Mouse (Mus musculus): ENCODE data around the gene Stk39.
"Not testable (repeated sequence)": the region's sequence is repeated elsewhere in the genome, so short reads cannot be mapped to it uniquely, and the experiment has no call there.

Stk39 gene

DNA sequence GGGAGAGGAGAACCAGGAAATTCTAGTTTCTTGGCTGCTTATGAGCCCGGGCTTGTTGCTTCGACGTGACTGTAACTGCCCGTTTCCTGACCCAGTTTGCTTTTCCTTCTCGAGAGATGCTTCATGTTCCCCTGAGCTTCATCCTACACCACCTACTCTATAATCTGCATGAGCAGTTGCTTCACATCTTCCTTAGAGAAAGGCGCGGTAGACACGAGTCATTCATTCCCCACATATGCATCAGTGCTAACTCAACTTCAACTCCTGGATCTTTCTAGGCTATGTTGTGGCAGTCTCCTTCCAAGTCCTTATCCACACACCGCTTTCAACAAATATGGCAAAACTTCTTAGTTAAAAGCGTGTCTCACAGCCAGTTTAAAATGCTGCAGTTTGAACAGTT is 184.0 kb downstream of the Stk39 start:
- DNase-seq (ENCODE audit: low spot score) = no peak

DNA sequence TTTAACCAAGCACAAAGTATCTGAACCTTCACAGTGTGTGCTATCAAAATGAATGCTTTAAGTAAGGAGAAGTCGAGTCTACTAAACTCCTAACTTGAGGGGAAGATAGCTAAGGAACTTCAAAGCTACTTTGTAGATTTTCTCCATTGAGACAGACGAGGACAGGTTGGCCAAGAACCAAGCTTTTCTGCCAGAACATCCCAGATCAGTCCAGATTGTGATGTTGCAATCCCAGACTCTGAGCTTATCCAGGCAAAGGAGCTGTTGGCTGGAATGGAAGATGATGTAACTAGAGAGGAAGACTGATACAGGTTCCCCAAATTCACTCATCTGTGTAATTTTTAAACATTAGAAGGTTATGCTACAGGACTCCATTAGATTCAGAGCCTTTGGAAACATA is 187.7 kb downstream of the Stk39 start:
- no peak for DNase-seq (ENCODE audit: low spot score)

DNA sequence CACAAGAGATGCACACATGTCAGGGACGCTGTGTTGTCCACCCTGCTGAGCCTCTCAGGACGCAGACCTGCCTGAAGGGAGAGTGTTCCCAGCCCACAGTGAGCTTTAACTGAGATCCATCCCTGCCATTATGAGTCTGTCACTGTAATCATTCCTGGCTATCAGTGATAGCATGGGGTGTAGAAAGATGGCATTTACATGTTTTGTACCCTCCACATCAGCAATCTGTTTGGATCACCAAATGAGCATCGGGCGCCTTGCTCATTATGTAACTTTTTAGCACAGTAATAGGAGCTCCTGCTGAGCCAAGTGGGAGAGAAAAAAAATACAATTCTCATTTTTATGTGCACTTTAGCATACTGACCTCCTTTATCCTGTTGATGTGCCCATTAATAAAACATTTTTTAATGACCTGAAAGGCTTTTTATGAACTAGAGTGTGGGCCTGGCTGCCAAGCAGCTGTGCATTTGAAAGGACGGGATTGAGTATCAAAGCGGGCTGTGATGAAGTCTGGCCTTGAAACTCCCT is 189.0 kb downstream of the Stk39 start:
- no peak for DNase-seq (ENCODE audit: low spot score)

DNA sequence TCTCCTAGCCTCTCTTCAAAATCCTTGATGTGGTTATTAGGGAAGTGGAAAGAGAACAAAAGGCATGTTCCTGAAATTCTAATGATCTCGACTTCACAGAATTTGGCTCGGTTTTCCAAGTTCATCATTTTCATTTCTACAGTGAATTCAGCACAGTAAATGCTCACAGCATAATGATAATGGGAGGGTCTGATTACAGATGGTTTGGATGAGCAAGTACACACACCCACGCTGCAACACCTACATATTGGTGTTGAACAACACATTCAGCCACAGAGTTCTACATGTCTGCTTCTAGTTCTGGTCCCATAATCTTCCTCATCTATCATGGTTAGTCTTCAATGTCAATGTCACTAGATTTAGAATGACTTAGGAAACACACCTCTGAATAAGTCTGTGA is 190.5 kb downstream of the Stk39 start:
- no peak for DNase-seq (ENCODE audit: low spot score)

DNA sequence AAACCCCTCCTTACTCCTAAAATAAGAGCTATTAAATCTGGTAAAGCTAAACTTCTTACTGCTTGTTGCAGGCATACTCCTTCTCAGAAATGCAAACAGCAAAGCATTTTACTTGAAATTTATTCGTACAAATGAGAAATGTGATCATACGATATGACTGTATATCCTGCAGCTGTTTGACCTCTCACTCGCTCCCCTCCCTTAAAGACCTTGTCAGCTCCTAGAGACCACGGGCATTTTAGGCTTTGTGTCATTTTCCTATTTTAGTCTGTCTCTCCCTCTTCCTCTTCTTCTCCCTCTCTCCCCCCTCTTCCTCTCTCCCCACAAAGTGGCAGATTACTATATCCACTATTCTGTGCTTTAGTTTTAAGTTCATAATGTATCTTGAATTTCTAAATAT is 200.8 kb downstream of the Stk39 start:
- DNase-seq (ENCODE audit: low spot score) = no peak

DNA sequence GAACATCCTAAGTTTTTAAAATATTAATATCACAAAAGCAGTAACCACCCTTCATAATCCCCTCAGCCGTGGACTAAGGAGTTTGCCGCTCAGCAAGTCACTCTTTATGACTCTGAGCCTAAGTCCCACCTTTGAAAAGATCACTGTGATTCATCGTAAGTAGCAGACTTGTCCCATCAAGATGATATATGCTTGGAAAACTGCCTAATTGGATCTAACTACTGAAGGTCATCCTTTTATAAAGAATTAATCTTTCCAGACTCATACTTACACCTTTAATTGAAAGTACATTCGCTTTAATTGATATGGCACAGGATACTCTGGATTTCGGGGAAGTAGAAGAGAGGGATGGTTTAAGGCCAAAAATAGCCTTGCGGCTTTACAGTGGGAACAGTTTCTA is 201.2 kb downstream of the Stk39 start:
- no peak for DNase-seq (ENCODE audit: low spot score)

DNA sequence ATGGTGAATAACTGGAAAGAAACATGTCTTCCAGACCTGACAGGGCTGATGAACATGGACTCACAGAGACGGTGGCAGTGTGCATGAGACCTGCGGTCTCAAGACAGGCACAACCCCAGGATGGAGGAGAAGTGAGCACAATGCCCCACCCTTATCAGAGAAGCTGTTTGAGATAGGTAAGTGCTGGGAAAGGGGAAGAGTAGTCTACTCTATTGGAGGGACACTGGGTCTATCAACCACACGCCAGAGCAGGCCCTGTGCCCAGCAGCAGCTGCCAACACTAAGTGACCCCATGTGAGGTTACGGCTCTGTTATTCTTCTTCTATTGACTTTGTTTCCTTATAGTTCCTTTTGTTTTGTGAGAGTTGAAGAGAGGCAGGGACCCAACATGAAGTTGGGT is 202.4 kb downstream of the Stk39 start:
- DNase-seq (ENCODE audit: low spot score) = no peak

DNA sequence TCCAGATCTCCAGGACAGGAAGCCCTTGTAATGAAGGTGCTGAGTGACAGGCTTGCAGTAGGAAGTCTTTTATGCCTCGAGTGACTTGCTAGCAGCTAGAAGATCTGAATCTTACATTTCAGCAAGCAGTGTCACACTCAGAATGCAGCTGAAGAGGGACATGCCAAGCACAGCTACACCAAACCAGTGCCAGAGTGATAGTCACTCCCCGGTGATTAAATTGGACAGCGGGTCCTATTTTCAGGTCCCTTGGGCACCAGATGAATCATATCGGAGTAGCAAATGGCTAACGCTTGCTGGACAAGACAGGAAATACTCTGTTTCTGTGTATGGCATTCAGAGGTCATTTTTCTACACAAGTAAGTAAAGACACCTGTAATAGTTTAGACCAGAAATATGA is 207.2 kb downstream of the Stk39 start:
- DNase-seq (ENCODE audit: low spot score) = no peak

DNA sequence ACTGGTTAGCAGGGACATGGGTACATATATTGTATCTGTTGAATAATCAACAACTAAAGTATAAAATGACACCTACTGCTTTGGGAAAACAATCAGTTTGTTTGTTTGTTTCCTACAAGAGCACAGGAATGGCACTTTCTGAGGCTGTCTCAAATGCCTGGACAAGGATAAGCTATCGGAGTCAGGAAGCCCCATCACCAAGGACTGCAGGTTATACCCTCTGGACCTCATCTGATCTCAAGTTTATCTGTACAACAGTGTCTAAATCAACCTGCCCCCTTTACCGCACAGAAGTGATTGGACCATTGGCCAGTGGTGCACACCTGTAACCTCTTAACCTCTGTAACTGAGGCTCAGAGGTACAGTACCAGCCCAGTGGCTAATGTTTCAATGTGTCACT is 211.2 kb downstream of the Stk39 start:
- no peak for DNase-seq (ENCODE audit: low spot score)

DNA sequence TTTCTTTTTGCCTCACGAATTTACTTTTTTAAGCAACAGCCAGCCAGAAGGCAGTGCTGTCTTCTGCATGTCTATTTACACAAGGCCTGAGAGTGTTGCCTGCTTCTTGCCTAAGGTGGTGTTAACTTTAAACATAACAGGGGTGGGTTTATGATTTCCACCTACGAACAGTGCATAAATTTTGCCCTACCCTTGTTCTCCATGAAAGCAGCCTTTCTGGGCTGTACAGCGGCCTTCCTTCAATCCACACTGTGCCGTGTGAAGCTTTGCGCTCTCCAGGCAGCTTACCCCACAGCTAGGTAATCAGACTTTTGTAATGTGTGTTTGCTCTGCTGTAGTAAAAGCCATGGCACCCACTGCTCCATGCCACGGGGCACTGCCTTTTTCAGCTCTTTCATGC is 214.5 kb downstream of the Stk39 start:
- no peak for DNase-seq (ENCODE audit: low spot score)

DNA sequence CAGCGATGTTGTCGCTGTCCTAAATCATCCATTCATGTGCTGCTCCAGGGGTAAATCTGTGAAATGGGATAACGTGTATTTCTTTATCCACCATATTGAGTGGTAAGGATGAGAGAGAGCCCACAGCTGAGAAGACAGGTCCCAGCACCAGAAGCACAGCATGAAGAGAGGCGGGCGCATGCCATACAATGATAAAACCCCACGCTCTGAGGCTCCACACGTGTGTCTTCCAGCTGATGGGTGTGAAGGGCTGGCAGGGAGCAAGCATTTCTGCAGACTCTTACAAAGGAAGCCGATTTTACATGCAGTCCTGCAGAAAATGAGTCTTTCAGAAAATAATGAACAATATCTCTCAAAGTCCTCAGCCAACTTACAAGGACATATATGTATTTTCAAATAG is 215.6 kb downstream of the Stk39 start:
- no peak for DNase-seq (ENCODE audit: low spot score)

DNA sequence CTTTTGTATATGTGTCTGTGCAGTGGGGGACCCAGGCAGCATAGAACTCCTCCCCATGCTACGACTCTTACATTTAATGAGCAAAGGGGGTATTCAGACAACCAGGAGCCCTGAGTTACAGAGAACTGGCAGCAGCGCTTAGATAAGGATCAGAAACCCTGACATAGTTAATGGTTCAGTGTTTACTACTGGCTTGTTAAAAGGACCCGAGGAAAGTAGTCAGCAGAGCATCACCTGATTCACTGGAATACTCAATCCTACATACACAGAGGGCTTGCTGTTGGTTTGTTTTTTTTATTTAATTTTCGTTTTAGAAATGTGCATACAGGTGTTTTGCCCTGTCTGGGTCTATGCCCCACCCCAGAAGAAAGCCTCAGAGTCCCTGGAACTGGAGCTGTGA is 217.3 kb downstream of the Stk39 start:
- no peak for DNase-seq (ENCODE audit: low spot score)

DNA sequence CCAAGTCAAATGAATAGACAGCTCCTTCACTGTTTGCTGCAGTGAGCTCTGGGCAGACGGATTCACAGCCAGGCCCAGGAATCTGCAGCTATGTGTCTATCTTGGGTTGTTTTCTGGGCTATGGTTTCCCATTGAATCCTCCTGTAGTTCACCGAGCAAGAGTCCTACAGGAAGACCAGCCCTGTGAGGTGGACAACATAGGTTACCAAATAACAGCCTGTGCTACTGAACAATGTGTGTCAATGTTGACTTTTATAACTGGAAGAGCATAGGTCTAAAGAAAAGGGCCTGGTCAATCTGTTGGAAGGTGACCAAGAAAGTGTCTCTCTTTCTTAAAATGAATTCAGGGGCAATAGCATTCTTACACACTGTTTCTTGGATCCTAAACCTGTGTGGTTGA is 218.8 kb downstream of the Stk39 start:
- no peak for DNase-seq (ENCODE audit: low spot score)

DNA sequence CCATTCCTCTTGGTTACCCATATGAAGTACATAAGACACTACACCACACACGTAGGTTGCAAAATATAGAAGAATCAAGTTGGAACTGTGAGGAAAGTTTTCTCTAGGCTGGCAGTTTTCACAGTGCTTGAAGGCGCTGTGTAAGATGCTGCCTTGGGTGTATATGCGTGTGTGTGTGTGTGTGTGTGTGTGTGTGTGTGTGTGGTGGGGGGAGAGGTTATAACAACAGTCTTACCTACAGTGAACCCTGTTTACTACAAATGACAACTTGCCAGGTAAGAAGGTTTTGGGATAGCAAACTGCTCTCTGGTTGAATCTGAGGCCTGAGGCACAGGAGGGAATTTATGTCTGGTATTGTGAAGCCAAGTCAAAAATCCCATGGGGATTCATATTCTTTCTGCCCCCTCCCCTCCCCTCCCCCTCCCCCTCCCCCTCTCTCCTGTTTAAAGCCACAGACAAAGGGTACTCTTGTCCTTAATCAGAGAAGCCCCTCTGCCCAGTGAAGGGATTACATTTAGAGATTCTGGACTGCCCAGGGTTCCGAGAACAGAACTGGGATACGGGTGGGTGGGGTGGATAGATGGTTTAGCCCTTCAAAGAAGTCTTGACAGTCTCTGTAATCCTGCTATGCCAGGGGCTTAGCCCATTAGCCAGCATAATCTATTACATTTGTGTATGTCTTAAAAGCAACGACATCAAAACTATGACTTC is 219.9 kb downstream of the Stk39 start:
- DNase-seq (ENCODE audit: low spot score) = no peak

DNA sequence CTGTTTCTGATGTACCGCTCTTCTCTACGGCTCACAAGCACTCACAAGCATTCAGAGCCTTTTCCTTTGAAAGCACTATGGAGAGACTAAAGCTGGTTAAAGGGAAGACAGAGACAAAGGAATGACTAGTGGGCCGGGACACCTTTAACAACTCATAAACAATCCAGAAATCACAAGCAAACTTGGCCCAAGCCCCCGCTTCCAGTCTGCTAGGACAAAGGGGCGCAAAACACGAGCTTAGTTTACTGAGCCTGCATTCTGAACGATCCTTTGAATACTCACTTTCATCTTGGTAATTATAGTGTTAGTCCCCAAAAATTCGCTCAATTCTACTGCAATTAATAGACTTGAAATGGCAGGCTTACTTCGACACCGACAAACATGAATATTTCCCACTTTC is 221.2 kb downstream of the Stk39 start:
- DNase-seq (ENCODE audit: low spot score) = no peak

DNA sequence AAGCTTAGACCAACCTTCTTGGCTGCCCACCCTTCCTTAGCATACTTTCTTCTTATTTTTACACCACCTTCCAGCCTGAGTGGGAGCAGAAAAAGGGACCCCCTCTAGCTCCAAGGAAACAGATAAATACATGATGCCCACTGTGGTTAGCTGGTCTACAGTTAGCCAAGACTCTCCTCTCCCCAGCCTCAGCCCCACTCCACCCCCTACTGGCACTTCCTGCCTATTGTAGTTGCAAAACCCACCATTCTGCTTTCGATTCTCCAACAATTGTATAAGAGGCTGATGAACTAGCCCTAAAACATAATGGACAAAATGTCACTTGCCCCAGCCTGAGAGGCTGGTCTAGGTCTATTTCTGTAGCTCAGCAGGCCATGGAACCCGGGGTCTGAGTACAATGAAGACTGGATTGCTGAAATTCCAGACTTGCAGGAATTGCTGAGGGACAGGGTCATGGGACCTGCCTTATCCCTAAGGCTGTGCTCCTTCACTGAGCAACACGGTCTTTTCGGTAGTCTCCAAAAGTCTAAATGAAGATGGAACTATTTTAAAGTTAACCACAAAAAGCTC is 222.1 kb downstream of the Stk39 start:
- no peak for DNase-seq (ENCODE audit: low spot score)

DNA sequence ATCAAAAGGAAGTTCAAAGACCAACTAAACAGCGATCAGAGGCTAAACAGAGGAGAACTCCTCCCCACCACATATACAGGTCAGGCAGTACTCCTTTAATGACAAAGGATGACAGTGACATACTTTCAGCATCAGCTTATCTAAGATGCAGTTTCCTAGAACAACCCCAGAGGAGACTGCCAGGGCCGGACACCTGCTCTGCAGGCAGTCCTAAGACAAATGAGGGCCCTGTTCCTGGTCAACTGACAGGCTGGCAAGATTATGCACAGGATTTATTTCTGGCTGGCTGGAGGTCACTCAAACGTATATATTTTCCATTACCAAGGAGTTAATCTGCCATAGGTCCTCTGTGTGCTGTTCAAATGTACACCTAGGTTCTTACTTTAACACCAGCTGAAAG is 225.8 kb downstream of the Stk39 start:
- no peak for DNase-seq (ENCODE audit: low spot score)

DNA sequence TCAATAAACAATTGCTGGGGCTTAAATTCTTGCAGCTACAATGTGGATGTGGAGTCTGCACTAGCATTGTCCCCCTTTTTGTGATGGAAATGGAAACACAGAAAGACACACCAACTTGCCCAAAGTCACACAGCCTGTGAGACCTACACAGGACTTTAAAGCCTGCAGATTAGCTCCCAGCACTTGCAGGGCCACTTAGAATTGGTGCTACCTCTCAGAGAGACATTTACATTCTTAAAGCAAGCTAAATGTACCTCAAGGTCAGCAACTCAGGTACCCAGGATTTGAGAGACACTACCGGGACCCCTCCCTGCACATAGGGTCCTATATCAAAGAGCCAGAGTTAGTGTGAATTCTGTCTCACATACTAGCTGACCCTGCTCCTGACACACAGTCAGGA is 227.5 kb downstream of the Stk39 start:
- DNase-seq (ENCODE audit: low spot score) = no peak

DNA sequence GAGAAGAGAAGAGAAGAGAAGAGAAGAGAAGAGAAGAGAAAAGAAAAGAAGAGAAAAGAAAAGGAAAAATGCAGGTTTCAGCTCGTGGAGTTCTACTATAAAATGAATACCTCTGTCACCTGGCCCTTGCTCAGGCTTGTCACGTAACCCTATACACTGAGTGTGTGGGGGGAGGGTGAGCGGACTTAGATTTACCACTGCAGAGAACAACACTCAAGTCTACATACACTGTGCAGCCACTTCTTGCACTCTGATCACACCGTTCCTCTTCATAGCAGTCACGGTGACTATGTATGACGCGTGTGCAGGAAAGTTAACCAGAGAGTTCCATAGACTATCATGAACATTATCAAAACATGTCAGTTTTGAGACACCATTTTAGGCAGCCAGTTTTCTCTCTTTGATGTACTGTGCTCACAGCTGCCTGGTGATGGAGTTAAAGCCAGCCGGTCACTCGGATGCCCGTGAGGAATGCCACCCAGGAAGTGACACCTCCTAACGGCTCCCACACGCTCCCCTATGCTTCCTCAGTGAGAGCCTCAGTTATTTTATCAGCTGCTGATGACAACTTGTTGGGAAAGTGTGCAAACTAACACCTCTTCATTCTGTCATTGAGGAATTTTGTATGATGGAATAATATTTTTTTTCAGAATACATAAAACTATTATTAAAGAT is 228.1 kb downstream of the Stk39 start:
- no peak for DNase-seq (ENCODE audit: low spot score)

DNA sequence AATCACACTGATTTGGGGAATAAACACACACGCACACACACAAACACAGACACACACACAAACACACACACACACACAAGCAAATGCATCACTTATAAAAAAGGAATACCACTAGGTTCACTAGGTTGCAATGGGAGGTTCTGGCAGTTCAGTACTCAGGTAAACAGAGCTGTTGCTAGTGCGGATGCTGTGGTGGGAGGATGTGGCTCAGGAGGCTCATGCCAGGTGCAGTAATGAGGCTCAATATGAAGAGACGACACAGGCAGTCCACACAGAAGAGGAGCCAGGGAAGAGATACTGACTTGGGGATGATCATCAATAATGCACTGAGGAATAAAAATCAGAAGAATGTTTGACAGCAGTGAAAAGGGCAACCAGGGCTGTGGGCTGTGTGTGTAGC is 228.8 kb downstream of the Stk39 start:
- no peak for DNase-seq (ENCODE audit: low spot score)

DNA sequence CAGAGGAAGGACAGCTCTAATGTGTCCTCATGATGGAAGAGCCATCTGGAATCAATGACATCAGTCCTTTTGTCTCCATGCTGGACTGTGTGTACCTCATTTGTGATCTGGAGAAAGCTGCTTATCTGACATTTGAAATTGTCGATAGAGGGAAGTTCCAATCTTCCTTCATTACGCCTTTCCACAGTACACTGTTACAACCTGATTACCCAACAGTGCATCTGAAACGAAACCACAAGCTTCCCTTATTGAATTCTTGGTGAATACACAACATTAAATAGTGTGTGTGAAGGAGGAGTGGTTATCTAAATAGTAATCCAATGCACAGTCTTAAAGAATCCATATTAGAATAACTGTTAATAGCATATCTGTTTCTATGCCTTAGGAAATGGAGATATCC is 230.0 kb downstream of the Stk39 start:
- no peak for DNase-seq (ENCODE audit: low spot score)

DNA sequence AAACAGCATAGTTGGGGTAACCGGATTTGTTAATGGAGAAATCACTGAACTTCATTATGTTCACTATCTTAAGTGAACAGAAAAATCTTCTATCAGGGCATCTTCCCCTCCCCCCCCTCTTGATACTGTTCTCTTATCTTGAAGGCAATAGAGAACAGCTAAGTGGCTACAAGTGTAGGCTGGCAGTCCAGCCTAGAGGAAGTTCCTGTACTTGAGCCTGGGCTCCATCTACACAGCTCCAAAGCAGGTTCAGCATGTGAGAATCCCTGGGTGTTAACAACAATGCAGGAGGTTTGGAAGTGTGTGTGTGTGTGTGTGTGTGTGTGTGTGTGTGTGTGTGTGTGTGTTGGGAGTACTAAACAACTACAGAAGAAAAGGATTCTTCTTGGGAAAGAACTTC is 230.4 kb downstream of the Stk39 start:
- DNase-seq (ENCODE audit: low spot score) = no peak

DNA sequence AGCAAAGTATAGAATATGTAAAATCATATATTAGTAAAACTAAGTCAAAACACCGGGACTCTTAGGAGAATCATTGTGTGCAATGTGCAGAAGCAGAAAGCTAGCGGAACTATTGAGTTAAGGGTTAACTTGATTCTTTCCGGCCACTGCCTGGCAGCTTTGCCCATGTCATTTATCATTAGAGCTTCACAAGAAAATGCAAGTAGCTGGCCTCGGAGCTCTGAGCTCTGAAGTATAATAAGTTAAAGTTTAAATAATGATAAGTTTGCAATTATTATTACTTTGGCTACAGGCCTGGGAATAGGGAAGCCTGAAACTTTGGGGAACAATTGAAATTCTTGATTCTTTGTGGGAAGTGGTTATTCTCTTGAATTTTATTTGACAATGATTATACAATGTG is 232.7 kb downstream of the Stk39 start:
- DNase-seq (ENCODE audit: low spot score) = not testable (repeated sequence)

DNA sequence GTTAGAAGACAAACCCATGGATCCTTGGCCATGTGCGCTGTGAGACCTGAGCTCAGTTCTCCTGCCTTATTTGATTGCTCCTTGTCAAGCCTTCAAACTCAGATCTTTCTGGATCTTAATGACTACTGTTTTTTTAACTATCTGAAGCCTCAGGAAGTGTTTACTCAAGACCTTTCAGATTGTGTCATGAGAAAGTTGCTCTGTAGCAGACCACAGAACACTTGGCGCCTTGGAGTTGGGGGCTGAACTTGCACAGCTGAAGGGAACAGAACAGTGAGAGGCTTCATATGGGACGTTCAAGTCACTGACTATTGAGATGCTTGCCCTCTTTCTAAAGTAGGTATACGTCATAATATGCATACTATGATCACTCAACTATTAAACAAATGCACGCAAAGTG is 239.1 kb downstream of the Stk39 start:
- no peak for DNase-seq (ENCODE audit: low spot score)

All from yolk sac, embryonic 10.5 days (tissue).